Mouse (Mus musculus): Measurements from ENCODE around the gene Hist1h4m. TPM values are rescaled to one million over a fixed set of nuclear protein-coding genes. Genes with fewer than 3 reads are reported as not detected.
"Not testable (repeated sequence)": the region's sequence is repeated elsewhere in the genome, so short reads cannot be mapped to it uniquely, and the experiment has no call there.

Hist1h4m gene
- total RNA-seq, 2 experiments from 2014 or later = 163 to 280 TPM

- intact Hi-C loops (cut with DNase I) = loop anchor here (10.0 kb wide), 1 partner anchor 48 kb away; no protein-coding TSS in a partner anchor
- DNase-seq = not testable (repeated sequence)
Measured at GRCm38 (mm10) chr13:21797163-21797562, 14.4 kb upstream of the Hist1h4m start.

GRCm38 (mm10) chr13:21803058-21803457 is 8.5 kb upstream of the Hist1h4m start:
- intact Hi-C loops (cut with DNase I); DNase-seq: not testable (repeated sequence)

- DNase-seq; intact Hi-C loops (cut with DNase I): not testable (repeated sequence)
Measured at GRCm38 (mm10) chr13:21810073-21810472, 1.5 kb upstream of the Hist1h4m start, which contains the start of the genes Hist1h2bq and Hist1h2ao. Gene Hist1h2bq, minus strand, starts transcription at chr13:21810197. Gene Hist1h2ao, plus strand, starts transcription at chr13:21810465.

DNA sequence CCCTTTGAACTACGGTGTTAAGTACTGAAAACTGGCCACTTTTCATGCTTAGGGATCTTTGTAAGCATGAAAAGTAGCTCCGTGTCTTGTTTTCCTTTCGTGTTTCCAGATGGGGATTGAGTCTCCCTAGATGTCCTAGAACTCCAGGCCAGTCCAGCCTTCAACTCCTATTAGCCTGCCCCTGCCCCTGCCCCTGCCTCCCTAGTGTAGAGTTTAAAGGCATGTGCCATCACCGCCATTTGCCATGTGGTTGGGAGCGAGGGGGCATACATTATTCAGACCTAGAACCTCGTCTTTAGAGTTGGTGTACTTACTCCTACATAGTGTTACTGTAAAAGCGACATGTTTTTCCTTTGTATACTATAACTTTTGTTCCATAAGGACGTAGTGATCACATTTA is 472 bp upstream of the Hist1h4m start:
- DNase-seq; intact Hi-C loops (cut with DNase I): not testable (repeated sequence)

DNA sequence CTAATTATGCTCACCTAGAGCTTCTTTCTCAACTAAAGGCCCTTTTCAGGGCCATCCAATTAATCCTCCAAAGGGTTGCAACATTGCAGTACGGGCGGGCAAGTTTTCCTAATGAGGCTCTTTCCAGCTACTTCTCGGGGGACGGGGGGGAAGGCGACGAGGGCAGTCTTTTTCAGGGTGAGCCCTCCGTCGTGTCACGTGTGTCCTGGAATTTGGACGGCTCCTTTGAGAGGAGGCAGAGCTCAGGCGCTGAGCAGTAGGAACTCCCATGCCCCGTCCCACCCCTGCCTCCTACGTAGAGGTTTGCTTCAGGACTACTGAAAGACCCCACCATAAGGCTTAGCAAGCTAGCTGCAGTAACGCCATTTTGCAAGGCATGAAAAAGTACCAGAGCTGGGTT is 546 bp downstream of the Hist1h4m start:
- intact Hi-C loops (cut with DNase I); DNase-seq: not testable (repeated sequence)

DNA sequence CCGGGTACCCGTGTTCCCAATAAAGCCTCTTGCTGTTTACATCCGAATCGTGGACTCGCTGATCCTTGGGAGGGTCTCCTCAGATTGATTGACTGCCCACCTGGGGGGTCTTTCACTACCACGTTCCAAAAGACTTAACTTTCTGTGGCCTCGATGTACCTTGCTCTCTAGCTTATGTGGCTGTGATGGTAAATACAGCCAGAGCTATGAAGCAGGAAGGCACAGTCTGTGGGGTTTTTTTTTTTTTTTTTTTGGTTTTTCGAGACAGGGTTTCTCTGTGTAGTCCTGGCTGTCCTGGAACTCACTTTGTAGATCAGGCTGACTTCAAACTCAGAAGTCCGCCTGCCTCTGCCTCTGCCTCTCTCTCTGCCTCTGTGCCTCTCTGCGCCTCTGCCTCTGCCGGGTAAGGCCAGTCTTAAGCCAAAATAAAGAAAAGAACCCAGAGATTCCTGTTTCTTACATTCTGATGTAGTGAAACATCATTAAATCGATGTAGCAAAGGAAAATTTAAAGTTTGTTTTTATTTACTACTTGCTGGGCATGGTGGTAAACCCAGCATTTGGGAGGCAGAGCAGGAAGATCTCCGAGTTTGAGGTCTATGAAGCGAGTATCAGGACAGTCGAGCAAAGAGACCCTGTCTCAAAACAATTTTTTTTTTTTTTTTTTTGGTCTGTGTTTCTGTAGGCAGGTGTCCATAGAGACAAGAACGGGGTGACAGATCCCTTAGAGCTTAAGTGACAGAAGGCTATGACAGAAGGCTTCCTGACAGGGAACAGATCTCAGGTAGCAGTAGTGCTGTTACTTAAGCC is 8.7 kb downstream of the Hist1h4m start:
- DNase-seq = not testable (repeated sequence)
- intact Hi-C loops (cut with DNase I) = loop anchor here (10.0 kb wide), 1 partner anchor 1935 kb away; the partner anchor contains the start of genes Hist1h2ab, Hist1h3b and Hist1h4b

DNA sequence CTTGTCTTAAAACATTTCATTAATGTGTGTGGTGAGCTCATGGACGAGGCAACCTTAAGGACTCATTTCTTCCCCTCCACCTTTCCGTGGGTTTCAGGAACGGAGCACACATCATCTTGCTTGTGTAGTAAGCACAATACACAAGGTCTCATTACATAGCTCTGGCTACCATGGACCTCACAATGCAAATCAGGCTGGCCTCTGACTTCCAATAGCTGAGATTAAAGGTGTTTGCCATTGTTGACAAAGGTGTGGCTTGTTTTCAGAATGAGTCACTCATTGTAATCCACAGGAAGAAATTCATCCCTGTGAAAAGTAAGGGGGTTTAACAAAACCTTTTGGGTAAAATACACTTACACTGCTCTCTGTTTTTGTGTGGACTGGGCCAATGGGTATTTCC is 17.0 kb downstream of the Hist1h4m start:
- no peak for DNase-seq
- intact Hi-C loops (cut with DNase I) = loop anchor here (10.0 kb wide), 1 partner anchor 1926 kb away; the partner anchor contains the start of genes Hist1h2ab, Hist1h3b and Hist1h4b

DNA sequence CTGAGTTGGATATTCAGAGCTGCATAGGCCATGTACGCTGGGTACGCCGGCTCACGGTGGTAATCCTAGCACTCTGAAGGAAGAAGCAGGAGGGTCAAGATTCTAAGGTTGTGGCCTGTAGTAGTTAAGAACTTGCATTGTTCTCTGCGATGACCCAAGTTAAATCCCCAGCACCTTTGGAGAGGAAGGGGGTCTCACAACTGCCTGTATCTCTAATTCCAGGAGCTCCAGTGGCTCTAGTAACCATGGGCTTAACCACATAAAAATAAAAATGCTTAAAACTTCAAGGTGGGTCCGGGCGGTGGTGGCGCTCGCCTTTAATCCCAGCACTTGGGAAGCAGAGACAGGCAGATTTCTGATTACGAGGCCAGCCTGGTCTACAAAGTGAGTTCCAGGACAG is 18.8 kb downstream of the Hist1h4m start:
- intact Hi-C loops (cut with DNase I) = no loop called here
- no peak for DNase-seq

DNA sequence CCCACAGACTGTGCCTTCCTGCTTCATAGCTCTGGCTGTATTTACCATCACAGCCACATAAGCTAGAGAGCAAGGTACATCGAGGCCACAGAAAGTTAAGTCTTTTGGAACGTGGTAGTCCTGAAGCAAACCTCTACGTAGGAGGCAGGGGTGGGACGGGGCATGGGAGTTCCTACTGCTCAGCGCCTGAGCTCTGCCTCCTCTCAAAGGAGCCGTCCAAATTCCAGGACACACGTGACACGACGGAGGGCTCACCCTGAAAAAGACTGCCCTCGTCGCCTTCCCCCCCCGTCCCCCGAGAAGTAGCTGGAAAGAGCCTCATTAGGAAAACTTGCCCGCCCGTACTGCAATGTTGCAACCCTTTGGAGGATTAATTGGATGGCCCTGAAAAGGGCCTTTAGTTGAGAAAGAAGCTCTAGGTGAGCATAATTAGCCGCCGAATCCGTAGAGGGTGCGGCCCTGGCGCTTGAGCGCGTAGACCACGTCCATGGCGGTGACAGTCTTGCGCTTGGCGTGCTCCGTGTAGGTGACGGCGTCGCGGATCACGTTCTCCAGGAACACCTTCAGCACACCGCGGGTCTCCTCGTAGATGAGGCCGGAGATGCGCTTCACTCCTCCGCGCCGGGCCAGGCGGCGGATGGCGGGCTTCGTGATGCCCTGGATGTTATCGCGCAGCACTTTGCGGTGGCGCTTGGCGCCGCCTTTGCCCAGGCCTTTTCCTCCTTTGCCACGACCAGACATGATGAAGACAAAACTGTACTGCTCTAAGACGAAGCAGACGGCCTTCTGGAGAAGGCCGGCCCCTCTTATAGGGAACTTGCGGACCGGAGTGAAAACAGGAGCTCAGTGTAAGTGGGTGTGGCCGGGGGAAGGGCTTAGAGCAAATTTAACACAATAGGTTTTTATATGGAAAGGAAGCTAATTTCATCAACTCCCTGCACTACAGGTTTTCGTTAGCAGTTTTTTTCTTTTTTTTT is 20.2 kb downstream of the Hist1h4m start, which contains the start of gene Hist1h4n:
TSS of gene Hist1h4n (minus strand) at position 779 of the 977 bp plus-strand sequence.
- peak in 1 of 2 experiments; percentile 12 for DNase-seq
- intact Hi-C loops (cut with DNase I) = not testable (repeated sequence)

DNA sequence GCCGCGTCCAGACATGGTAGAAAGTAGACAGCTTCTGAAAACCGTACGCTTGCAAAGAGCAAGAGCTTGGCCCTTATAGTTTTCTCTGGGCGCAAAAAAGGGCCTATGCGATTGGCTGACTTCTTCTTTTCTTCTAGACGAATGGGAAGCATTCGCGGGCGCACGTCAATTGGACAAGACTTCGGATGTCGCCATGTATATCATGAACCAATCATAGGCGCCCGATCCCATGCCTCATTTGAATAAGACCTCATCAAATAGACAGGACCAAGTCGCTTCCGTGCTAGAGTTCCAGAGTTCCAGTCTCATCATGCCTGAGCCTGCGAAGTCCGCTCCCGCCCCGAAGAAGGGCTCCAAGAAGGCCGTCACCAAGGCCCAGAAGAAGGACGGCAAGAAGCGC is 21.9 kb downstream of the Hist1h4m start, which contains the start of the genes Hist1h2ap and Hist1h2br:
TSS of gene Hist1h2ap (minus strand) at position 47 of the 400 bp plus-strand sequence.
TSS of gene Hist1h2br (plus strand) at position 283 of the 400 bp plus-strand sequence.
- intact Hi-C loops (cut with DNase I); DNase-seq: not testable (repeated sequence)

- DNase-seq = not testable (repeated sequence)
- intact Hi-C loops (cut with DNase I) = loop anchor here (10.0 kb wide), 1 partner anchor 46 kb away; no protein-coding TSS in a partner anchor
Measured at GRCm38 (mm10) chr13:21840508-21840907, 29.0 kb downstream of the Hist1h4m start.

GRCm38 (mm10) chr13:21846356-21846755 is 34.8 kb downstream of the Hist1h4m start:
- intact Hi-C loops (cut with DNase I) = loop anchor here (10.0 kb wide), 1 partner anchor 52 kb away; no protein-coding TSS in a partner anchor
- DNase-seq = not testable (repeated sequence)

- DNase-seq = no peak
- intact Hi-C loops (cut with DNase I) = loop anchor here (10.0 kb wide), 1 partner anchor 53 kb away; no protein-coding TSS in a partner anchor
Measured at GRCm38 (mm10) chr13:21847883-21848282, 36.3 kb downstream of the Hist1h4m start.

GRCm38 (mm10) chr13:21850696-21851095 is 39.1 kb downstream of the Hist1h4m start:
- intact Hi-C loops (cut with DNase I) = not testable (repeated sequence)

DNA sequence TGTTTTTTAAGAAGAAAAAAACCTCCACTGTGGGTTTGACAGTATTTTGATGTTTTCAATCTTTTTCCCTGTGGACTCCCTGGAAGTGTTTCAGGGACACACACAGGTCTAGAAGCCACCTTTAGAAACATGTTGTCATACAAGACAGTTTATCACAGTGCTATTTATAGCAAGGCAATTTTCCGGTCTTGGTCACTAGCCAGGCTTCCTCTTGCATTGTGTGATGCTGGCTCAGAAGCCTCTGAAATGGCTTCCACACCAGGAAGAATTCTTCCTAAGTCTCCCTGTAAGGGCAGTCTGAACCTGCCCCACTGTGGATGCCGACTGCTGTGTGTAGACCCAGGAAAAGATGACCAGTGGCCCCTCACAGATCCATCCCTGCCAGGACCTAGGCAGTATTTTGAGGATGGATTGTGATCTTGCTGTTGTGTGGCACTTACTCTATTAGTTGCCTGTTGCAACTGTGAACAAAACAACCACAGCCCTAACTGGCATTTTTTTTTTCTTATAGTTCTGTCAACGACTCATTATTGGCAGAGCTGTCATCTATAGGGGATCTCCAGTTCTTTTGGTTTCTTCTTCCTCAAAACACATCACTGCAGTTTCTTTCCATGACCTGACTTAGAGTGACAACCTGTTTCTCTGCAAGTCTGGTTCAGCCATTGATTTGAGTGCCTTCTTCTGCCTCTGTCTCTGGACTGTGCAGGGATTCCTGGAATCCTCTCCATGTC is 40.8 kb downstream of the Hist1h4m start:
- peak; percentile 51 to 81 for DNase-seq
- intact Hi-C loops (cut with DNase I) = no loop called here

More at GRCm38 (mm10) chr13:21850696-21851095, 39.1 kb downstream of the Hist1h4m start:
- not testable (repeated sequence) for DNase-seq

DNA sequence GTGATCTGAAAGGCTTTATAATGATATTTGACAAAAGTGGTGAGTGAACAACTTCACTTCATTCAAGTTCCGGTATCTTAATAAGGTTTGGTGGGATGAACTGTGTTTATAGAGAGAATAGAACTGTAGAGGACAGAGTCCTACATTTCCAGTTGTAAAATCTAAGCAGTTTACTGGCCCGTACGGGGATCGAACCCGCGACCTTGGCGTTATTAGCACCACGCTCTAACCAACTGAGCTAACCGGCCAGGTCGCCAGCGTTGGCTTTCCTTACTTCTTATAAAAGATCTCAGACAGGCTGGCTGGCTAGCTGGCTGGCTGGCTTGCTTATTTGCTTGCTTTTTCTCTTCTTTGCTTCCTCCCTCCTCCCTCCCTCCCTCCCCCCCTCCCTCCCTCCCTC is 43.6 kb downstream of the Hist1h4m start:
- peak; percentile 40 for DNase-seq
- intact Hi-C loops (cut with DNase I) = no loop called here

DNA sequence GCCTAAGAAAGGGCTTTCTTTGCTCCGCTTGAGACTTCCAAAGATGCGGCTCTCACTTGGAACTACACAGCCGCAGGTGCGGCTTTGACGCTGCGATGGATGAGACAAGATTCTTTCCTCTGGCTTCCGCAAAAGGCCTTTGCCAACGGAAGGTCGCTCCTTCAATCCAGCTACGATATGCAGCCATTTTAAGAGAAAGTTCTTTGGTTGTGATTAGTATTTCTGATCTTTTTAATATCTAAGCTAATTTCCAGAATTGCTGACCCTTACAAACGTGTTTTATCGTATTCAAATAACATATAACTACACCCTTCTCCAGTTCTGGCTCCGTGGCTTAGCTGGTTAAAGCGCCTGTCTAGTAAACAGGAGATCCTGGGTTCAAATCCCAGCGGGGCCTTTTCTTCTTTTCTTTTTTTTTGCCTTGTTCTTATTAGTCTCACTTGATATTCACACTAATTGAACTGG is 44.2 kb downstream of the Hist1h4m start:
- intact Hi-C loops (cut with DNase I) = no loop called here
- no peak for DNase-seq

DNA sequence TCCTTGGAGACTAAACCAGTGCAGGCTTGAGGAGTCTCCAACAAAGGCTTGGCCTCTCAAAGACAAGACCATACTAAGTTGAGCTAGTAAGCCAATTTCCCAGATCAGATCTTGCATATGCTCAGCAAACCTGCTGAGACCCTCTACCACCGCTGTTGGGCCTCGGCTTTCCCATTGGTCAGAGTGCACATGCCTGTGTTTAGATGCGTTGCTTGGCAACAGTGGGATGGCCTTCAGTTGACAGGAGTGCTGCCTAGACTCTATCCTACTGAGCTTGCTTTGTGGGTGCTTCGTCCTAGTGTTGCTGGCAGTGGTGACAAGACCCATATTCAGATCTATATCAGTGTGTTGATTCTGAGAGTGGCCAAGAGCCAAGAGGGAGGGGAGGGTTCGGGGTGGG is 50.1 kb downstream of the Hist1h4m start:
- intact Hi-C loops (cut with DNase I) = no loop called here
- no peak for DNase-seq

Measured in heart, postnatal 14 days (tissue).